Mouse (Mus musculus) stomach, embryonic 14.5 days (tissue): ENCODE results near the gene Larp6. TPM values are rescaled to one million over a fixed set of nuclear protein-coding genes. Genes with fewer than 3 reads are reported as not detected.
A peak's percentile ranks its signal among the peaks of the same experiment; 100 is the strongest.

Experiments
- ATAC-seq: fragments of 200-750 bp; cut with Nextera tagmentation; 2 replicates; pipeline ENCODE4 v1.8.0; 2017; ENCODE audit warnings: low read depth, moderate TSS enrichment; ENCODE audit not compliant: insufficient number of reproducible peaks, insufficient read depth, low FRiP score
- H3K27ac ChIP-seq: fragments of 300-500 bp; sonication (generic); 2 replicates; pipeline ENCODE4 v1.5.1; 2014; ENCODE audit warnings: mild to moderate bottlenecking, low read length, moderate library complexity, mixed read lengths
- H3K27me3 ChIP-seq: fragments of 300-500 bp; sonication (generic); 2 replicates; pipeline ENCODE4 v1.6.1; 2014; ENCODE audit warnings: low read length, control low read depth, mixed read lengths; ENCODE audit not compliant: control insufficient read depth, insufficient read depth
- H3K36me3 ChIP-seq: fragments of 300-500 bp; sonication (generic); 2 replicates; pipeline ENCODE4 v1.6.1; 2014; ENCODE audit warnings: mild to moderate bottlenecking, control low read depth, low read length, moderate library complexity, mixed read lengths; ENCODE audit not compliant: control insufficient read depth, insufficient read depth
- H3K4me1 ChIP-seq: fragments of 300-500 bp; sonication (generic); 2 replicates; pipeline ENCODE4 v1.6.1; 2014; ENCODE audit warnings: low read length, control low read depth, mixed read lengths; ENCODE audit not compliant: control insufficient read depth, insufficient read depth
- H3K4me2 ChIP-seq: fragments of 300-500 bp; sonication (generic); replicated peaks from 2 replicates; pipeline ENCODE4 v1.6.1; 2014; ENCODE audit warnings: low read depth, low read length, control low read depth
- H3K4me3 ChIP-seq: fragments of 300-500 bp; sonication (generic); 2 replicates; pipeline ENCODE4 v1.5.1; 2014; ENCODE audit warnings: low read depth, low read length, control low read depth
- H3K9ac ChIP-seq: fragments of 300-500 bp; sonication (generic); replicated peaks from 2 replicates; pipeline ENCODE4 v1.6.1; 2014; ENCODE audit warnings: low read depth, mild to moderate bottlenecking, control low read depth, low read length, moderate library complexity, mixed read lengths
- H3K9me3 ChIP-seq: fragments of 300-500 bp; sonication (generic); 2 replicates; pipeline ENCODE4 v1.6.1; 2016; ENCODE audit warnings: low read depth, low read length, control low read depth; ENCODE audit not compliant: control insufficient read depth
- WGBS: fragments of 180-500 bp; shearing (Covaris S2); extraction: QIAGEN DNeasy Blood & Tissue Kit; methylation state at CpG from one replicate; pipeline ENCODE4 v1.1.7; 2014; 5-methylcytosine and 5-hydroxymethylcytosine counted together
- polyA plus RNA-seq: library from polyadenylated mRNA; unstranded; fragments of >200 nt; fragmentation: Nextera tagmentation; extraction: Ambion mirVana; gene quantifications from 2 replicates; pipeline ENCODE4 v1.2.1, GENCODE M21; 2014

The Larp6 gene
- polyA plus RNA-seq, 1 experiment from 2014 or later = 2.2 TPM

- ATAC-seq = no peak
- 50% methylated on average over 5 of the region's 5 CpGs for WGBS
- Histone ChIP-seq H3K36me3 (peaks cover 8% of the 10 kb centered on the region), H3K4me2 (no peak overlapping the region), H3K9me3 (no peaks in the 10 kb centered on the region), H3K27me3 (no peaks in the 10 kb centered on the region), H3K4me1 (no peaks in the 10 kb centered on the region), H3K4me3 (no peak overlapping the region), H3K9ac (no peak overlapping the region), H3K27ac (no peak overlapping the region)
Observed at GRCm38 (mm10) chr9:60678913-60679312, 33.9 kb upstream of the Larp6 start.

GRCm38 (mm10) chr9:60681005-60681404 is 31.8 kb upstream of the Larp6 start:
- WGBS = 86% methylated on average over 3 of the region's 3 CpGs
- no peak for ATAC-seq
- H3K9me3 ChIP-seq = no peaks in the 10 kb centered on the region
- H3K36me3 ChIP-seq = peaks cover 8% of the 10 kb centered on the region
- H3K27me3 ChIP-seq = no peaks in the 10 kb centered on the region
- H3K4me3 ChIP-seq = no peak overlapping the region
- no peak overlapping the region for H3K4me2 ChIP-seq
- H3K4me1 ChIP-seq = no peaks in the 10 kb centered on the region
- no peak overlapping the region for H3K27ac ChIP-seq
- H3K9ac ChIP-seq = no peak overlapping the region

- H3K4me2 ChIP-seq = no peak overlapping the region
- no peaks in the 10 kb centered on the region for H3K27me3 ChIP-seq
- WGBS = 89% methylated on average over 4 of the region's 4 CpGs
- no peak for ATAC-seq
- no peaks in the 10 kb centered on the region for H3K9me3 ChIP-seq
- H3K4me1 ChIP-seq = no peaks in the 10 kb centered on the region
- no peak overlapping the region for H3K9ac ChIP-seq
- H3K4me3 ChIP-seq = no peak overlapping the region
- peaks cover 4% of the 10 kb centered on the region for H3K36me3 ChIP-seq
- no peak overlapping the region for H3K27ac ChIP-seq
Observed at GRCm38 (mm10) chr9:60682753-60683152, 30.0 kb upstream of the Larp6 start.

- Histone ChIP-seq H3K4me2 (peak overlapping the region; percentile 44), H3K36me3 (no peaks in the 10 kb centered on the region), H3K9me3 (no peaks in the 10 kb centered on the region), H3K4me3 (peak overlapping the region; percentile 54), H3K27ac (peak overlapping the region; percentile 78; the same call in 1 of the 2 replicates), H3K9ac (no peak overlapping the region), H3K27me3 (no peaks in the 10 kb centered on the region), H3K4me1 (no peaks in the 10 kb centered on the region)
- peak; percentile 49; the same call in 1 of the 2 replicates for ATAC-seq
- 2% methylated on average over 7 of the region's 7 CpGs for WGBS
Observed at GRCm38 (mm10) chr9:60687415-60687814, 25.4 kb upstream of the Larp6 start.

GRCm38 (mm10) chr9:60687891-60688324 is 24.9 kb upstream of the Larp6 start, which contains the start of gene Lrrc49:
Gene Lrrc49 (minus strand): TSS chr9:60688158.
- H3K36me3 ChIP-seq = no peaks in the 10 kb centered on the region
- ATAC-seq = peak; percentile 85
- peak within 1 kb of the TSS; percentile 78; the same call in 1 of the 2 replicates for H3K27ac ChIP-seq
- H3K4me3 ChIP-seq = peak within 1 kb of the TSS; percentile 54
- no peaks in the 10 kb centered on the region for H3K4me1 ChIP-seq
- H3K9ac ChIP-seq = 0 out of 2 replicates have a peak within 1 kb of the TSS, but pooled peaks have one; percentile 25
- H3K27me3 ChIP-seq = no peaks in the 10 kb centered on the region
- no peaks in the 10 kb centered on the region for H3K9me3 ChIP-seq
- peak within 1 kb of the TSS; percentile 44 for H3K4me2 ChIP-seq
- 0% methylated on average over 21 of the region's 21 CpGs for WGBS

- no peak overlapping the region for H3K9ac ChIP-seq
- H3K36me3 ChIP-seq = no peaks in the 10 kb centered on the region
- WGBS = 37% methylated on average over 4 of the region's 4 CpGs
- no peaks in the 10 kb centered on the region for H3K9me3 ChIP-seq
- no peaks in the 10 kb centered on the region for H3K27me3 ChIP-seq
- no peak for ATAC-seq
- H3K4me1 ChIP-seq = no peaks in the 10 kb centered on the region
- H3K4me3 ChIP-seq = no peak overlapping the region
- no peak overlapping the region for H3K27ac ChIP-seq
- no peak overlapping the region for H3K4me2 ChIP-seq
Observed at GRCm38 (mm10) chr9:60692624-60693023, 20.2 kb upstream of the Larp6 start.

GRCm38 (mm10) chr9:60693986-60694385 is 18.8 kb upstream of the Larp6 start:
- no peaks in the 10 kb centered on the region for H3K36me3 ChIP-seq
- no peak for ATAC-seq
- no peak overlapping the region for H3K4me2 ChIP-seq
- H3K9me3 ChIP-seq = no peaks in the 10 kb centered on the region
- 67% methylated on average over 2 of the region's 2 CpGs for WGBS
- no peak overlapping the region for H3K27ac ChIP-seq
- H3K9ac ChIP-seq = no peak overlapping the region
- H3K4me3 ChIP-seq = no peak overlapping the region
- H3K4me1 ChIP-seq = no peaks in the 10 kb centered on the region
- H3K27me3 ChIP-seq = no peaks in the 10 kb centered on the region

GRCm38 (mm10) chr9:60696271-60696985 is 16.4 kb upstream of the Larp6 start:
- no peak overlapping the region for H3K4me3 ChIP-seq
- H3K27me3 ChIP-seq = no peaks in the 10 kb centered on the region
- no peaks in the 10 kb centered on the region for H3K36me3 ChIP-seq
- H3K4me1 ChIP-seq = no peaks in the 10 kb centered on the region
- H3K9ac ChIP-seq = no peak overlapping the region
- 53% methylated on average over 6 of the region's 6 CpGs for WGBS
- H3K4me2 ChIP-seq = no peak overlapping the region
- H3K27ac ChIP-seq = no peak overlapping the region
- ATAC-seq = no peak
- H3K9me3 ChIP-seq = no peaks in the 10 kb centered on the region
